Mouse (Mus musculus) forebrain, embryonic 15.5 days (tissue): ENCODE data around the gene Cnst. TPM values are rescaled to one million over a fixed set of nuclear protein-coding genes. Genes with fewer than 3 reads are reported as not detected.

ENCODE experiments used
- ATAC-seq: fragments of 200-750 bp; cut with Nextera tagmentation; replicated peaks from 2 replicates; pipeline ENCODE4 v1.8.0; 2017; ENCODE audit warnings: mild to moderate bottlenecking, moderate TSS enrichment, moderate library complexity
- H3K27ac ChIP-seq: fragments of 300-500 bp; sonication (generic); replicated peaks from 2 replicates; pipeline ENCODE4 v1.5.1; 2015; ENCODE audit warnings: mild to moderate bottlenecking, inconsistent platforms
- H3K27me3 ChIP-seq: fragments of 300-500 bp; sonication (generic); 2 replicates; pipeline ENCODE4 v1.6.1; 2015; ENCODE audit warnings: inconsistent platforms
- H3K36me3 ChIP-seq: fragments of 300-500 bp; sonication (generic); 2 replicates; pipeline ENCODE4 v1.6.1; 2015; ENCODE audit warnings: mild to moderate bottlenecking, inconsistent platforms
- H3K4me1 ChIP-seq: fragments of 300-500 bp; sonication (generic); 2 replicates; pipeline ENCODE4 v1.6.1; 2015; ENCODE audit warnings: inconsistent platforms
- H3K4me2 ChIP-seq: fragments of 300-500 bp; sonication (generic); replicated peaks from 2 replicates; pipeline ENCODE4 v1.6.1; 2015; ENCODE audit warnings: mild to moderate bottlenecking, inconsistent platforms
- H3K4me3 ChIP-seq: fragments of 300-500 bp; sonication (generic); 2 replicates; pipeline ENCODE4 v1.5.1; 2015; ENCODE audit warnings: mild to moderate bottlenecking, inconsistent platforms
- H3K9ac ChIP-seq: fragments of 300-500 bp; sonication (generic); replicated peaks from 2 replicates; pipeline ENCODE4 v1.6.1; 2015; ENCODE audit warnings: mild to moderate bottlenecking, inconsistent platforms
- H3K9me3 ChIP-seq: fragments of 300-500 bp; sonication (generic); 2 replicates; pipeline ENCODE4 v1.6.1; 2016; ENCODE audit warnings: inconsistent platforms
- WGBS: fragments of 180-500 bp; shearing (Covaris S2); methylation state at CpG from one replicate; pipeline ENCODE4 v1.1.7; 2015; ENCODE audit warnings: mixed read lengths; 5-methylcytosine and 5-hydroxymethylcytosine counted together
- polyA plus RNA-seq: library from polyadenylated mRNA; unstranded; fragments of >200 nt; fragmentation: Nextera tagmentation; extraction: Ambion mirVana; gene quantifications from 2 replicates; pipeline ENCODE4 v1.2.1, GENCODE M21; 2015

Gene Cnst
- polyA plus RNA-seq, 1 experiment from 2014 or later, result 32.1 TPM

GRCm38 (mm10) chr1:179582021-179582433 is 35.9 kb downstream of the Cnst start:
- Histone ChIP-seq H3K27me3 (no peaks in the 10 kb centered on the region), H3K9me3 (no peaks in the 10 kb centered on the region), H3K4me2 (no peak overlapping the region), H3K9ac (no peak overlapping the region), H3K4me3 (no peak overlapping the region), H3K36me3 (0 out of 2 replicates have a peak, but pooled peaks cover 2% of the 10 kb centered on the region), H3K27ac (peak overlapping the region; percentile 63), H3K4me1 (peaks cover 25% of the 10 kb centered on the region)
- ATAC-seq, result peak; percentile 74
- WGBS, result 62% methylated on average over 6 of the region's 6 CpGs

DNA sequence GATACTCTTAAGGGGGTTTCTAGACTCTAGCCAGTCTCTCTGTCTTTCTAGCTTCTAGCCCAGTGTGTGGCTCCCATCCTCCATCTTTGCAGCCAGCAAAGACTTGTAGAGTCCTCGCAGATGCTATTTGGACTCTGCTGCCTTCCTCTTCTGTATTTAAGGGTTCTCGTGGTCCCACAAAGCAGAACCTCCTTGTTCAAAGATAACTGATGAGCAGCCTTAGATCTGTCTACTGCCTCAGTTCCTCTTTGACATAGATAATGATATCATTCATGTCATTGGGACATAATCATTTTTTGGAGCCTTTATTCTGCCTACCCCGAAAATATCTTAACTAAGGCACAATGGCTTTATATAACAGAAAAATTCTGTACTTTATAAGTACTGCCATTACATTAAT is 36.9 kb downstream of the Cnst start:
- Histone ChIP-seq H3K4me1 (peaks cover 35% of the 10 kb centered on the region), H3K4me2 (no peak overlapping the region), H3K9me3 (no peaks in the 10 kb centered on the region), H3K36me3 (0 out of 2 replicates have a peak, but pooled peaks cover 2% of the 10 kb centered on the region), H3K27ac (no peak overlapping the region), H3K4me3 (no peak overlapping the region), H3K27me3 (no peaks in the 10 kb centered on the region), H3K9ac (no peak overlapping the region)
- WGBS, result 88% methylated on average over 3 of the region's 3 CpGs
- no peak for ATAC-seq

DNA sequence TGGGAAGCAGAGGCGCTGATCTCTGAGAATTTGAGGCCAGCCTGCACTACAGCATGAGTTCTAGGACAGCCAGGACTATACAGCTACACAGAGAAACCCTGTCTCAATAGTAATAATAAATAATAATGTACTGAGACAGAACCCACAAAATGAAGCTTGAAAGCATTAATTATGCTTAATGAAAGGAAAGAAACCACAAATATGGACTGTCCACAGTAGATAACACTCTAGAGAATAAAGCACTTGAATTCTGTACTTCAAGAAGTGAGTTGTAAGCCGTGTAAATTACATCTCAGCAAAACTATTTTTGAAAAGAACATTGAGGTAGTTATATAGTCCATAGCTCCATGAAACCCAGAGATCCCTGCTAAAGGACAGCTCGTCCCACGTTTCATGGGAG is 38.0 kb downstream of the Cnst start:
- no peaks in the 10 kb centered on the region for H3K9me3 ChIP-seq
- no peak overlapping the region for H3K9ac ChIP-seq
- H3K4me1 ChIP-seq, result peaks cover 41% of the 10 kb centered on the region
- H3K4me3 ChIP-seq, result no peak overlapping the region
- H3K27ac ChIP-seq, result no peak overlapping the region
- H3K4me2 ChIP-seq, result no peak overlapping the region
- WGBS, result 90% methylated on average over 4 of the region's 4 CpGs
- H3K36me3 ChIP-seq, result 0 out of 2 replicates have a peak, but pooled peaks cover 2% of the 10 kb centered on the region
- ATAC-seq, result no peak
- H3K27me3 ChIP-seq, result no peaks in the 10 kb centered on the region

- no peaks in the 10 kb centered on the region for H3K36me3 ChIP-seq
- H3K4me1 ChIP-seq, result peaks cover 42% of the 10 kb centered on the region
- H3K27me3 ChIP-seq, result no peaks in the 10 kb centered on the region
- H3K9me3 ChIP-seq, result no peaks in the 10 kb centered on the region
- 79% methylated on average over 8 of the region's 9 CpGs for WGBS
- H3K4me2 ChIP-seq, result no peak overlapping the region
- no peak overlapping the region for H3K4me3 ChIP-seq
- no peak overlapping the region for H3K27ac ChIP-seq
- no peak for ATAC-seq
- H3K9ac ChIP-seq, result no peak overlapping the region
Measured at GRCm38 (mm10) chr1:179585646-179586045, 39.5 kb downstream of the Cnst start.

DNA sequence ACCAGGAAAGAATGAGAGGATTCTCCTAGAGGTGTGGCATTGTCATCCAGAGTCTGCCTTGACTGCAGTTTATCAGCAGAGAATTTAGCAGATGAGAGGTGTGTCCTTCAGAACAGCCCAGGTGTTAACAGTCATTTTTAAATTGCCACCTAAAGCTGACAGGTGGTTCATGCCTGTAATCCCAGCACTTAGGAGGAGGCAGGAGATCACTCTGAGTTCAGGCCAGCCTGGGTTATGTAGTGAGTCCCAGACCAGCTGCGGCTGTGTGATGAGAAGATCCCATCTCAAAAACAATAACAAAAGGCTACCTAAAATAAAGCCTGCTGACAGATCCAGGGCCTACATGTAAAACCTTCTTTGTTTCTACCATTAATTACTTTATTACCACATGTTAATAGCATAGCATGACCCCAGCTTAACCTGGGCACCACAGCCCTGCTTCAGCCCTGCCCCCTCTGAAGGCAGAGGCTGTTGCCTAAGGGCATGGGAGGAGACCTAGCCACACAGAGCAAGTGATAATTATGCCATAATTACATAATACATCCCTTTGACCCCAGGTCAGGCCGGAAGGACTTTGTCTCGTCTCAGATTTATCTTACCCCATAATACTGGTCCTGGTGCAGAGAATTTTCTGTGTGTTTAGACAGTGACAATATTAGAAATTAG is 40.4 kb downstream of the Cnst start:
- 59% methylated on average over 3 of the region's 3 CpGs for whole genome bisulfite sequencing
- no peak for ATAC-seq

GRCm38 (mm10) chr1:179588230-179588629 is 42.1 kb downstream of the Cnst start:
- Histone ChIP-seq H3K27ac (peak overlapping the region; percentile 59), H3K9ac (no peak overlapping the region), H3K4me3 (no peak overlapping the region), H3K9me3 (no peaks in the 10 kb centered on the region), H3K4me2 (no peak overlapping the region), H3K27me3 (no peaks in the 10 kb centered on the region), H3K36me3 (peaks cover 7% of the 10 kb centered on the region; the same call in 1 of the 2 replicates), H3K4me1 (peaks cover 38% of the 10 kb centered on the region)
- ATAC-seq, result peak; percentile 71
- WGBS, result 50% methylated on average over 4 of the region's 4 CpGs

More for the DNA sequence above, 40.4 kb downstream of the Cnst start:
- no peak overlapping the region for H3K27ac ChIP-seq
- H3K4me3 ChIP-seq, result no peak overlapping the region
- no peaks in the 10 kb centered on the region for H3K9me3 ChIP-seq
- no peaks in the 10 kb centered on the region for H3K36me3 ChIP-seq
- no peak overlapping the region for H3K9ac ChIP-seq
- no peak overlapping the region for H3K4me2 ChIP-seq
- H3K4me1 ChIP-seq, result peaks cover 42% of the 10 kb centered on the region
- no peaks in the 10 kb centered on the region for H3K27me3 ChIP-seq

DNA sequence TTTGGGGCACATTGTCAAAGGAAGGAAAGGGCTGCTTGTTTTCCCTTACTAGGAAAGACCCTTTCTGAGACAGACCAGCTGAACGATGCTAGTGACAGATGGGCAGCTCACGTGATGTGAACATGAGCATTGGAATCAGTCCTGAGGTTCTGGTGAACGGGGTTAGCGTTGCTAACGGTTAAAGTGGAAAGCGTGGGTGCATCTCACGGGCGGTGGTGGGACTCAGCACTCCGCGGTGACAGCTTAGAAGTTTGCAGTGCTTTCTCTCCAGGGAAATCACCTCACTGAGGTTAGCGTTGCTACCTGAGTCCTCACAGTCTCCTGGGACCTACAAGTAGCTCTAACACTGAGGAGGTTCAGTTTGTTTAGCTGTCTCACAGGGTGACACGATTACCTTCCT is 45.5 kb downstream of the Cnst start:
- Histone ChIP-seq H3K9ac (no peak overlapping the region), H3K4me2 (no peak overlapping the region), H3K4me1 (peaks cover 33% of the 10 kb centered on the region), H3K27ac (peak overlapping the region; percentile 73), H3K36me3 (peaks cover 10% of the 10 kb centered on the region; the same call in 1 of the 2 replicates), H3K27me3 (no peaks in the 10 kb centered on the region), H3K9me3 (no peaks in the 10 kb centered on the region), H3K4me3 (no peak overlapping the region)
- WGBS, result 59% methylated on average over 12 of the region's 12 CpGs
- ATAC-seq, result peak; percentile 78

DNA sequence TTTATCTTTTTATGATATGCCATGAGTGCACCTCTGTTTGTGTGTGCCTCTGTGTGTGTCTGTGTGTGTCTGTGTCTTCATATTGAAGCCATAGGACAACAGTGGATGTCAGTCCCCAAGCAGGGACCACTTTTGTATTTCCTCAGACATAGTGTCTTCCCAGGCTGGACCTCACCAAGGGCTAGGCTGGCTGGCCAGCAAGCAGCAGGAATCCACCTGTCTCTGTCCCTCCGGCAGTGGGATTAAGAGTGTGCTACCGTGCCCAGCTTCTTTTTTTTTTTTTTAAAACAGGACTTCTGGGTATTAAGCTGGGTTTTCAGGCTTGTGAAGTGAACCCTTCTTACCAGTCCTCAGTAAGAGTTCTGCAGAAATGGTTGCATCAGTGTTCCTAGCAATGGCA is 46.0 kb downstream of the Cnst start:
- no peak overlapping the region for H3K4me3 ChIP-seq

GRCm38 (mm10) chr1:179592972-179593371 is 46.8 kb downstream of the Cnst start:
- no peak overlapping the region for H3K27ac ChIP-seq
- H3K4me2 ChIP-seq, result no peak overlapping the region
- no peaks in the 10 kb centered on the region for H3K27me3 ChIP-seq
- no peak overlapping the region for H3K9ac ChIP-seq
- WGBS, result 73% methylated on average over 7 of the region's 7 CpGs
- H3K4me3 ChIP-seq, result no peak overlapping the region
- H3K4me1 ChIP-seq, result peaks cover 20% of the 10 kb centered on the region
- H3K36me3 ChIP-seq, result peaks cover 10% of the 10 kb centered on the region; the same call in 1 of the 2 replicates
- no peak for ATAC-seq
- no peaks in the 10 kb centered on the region for H3K9me3 ChIP-seq

More for the DNA sequence above, 46.0 kb downstream of the Cnst start:
- WGBS, result 79% methylated on average over 2 of the region's 2 CpGs
- Histone ChIP-seq H3K9me3 (no peaks in the 10 kb centered on the region), H3K4me2 (no peak overlapping the region), H3K27ac (peak overlapping the region; percentile 73), H3K36me3 (peaks cover 10% of the 10 kb centered on the region; the same call in 1 of the 2 replicates), H3K4me1 (peaks cover 28% of the 10 kb centered on the region), H3K27me3 (no peaks in the 10 kb centered on the region), H3K9ac (no peak overlapping the region)
- no peak for ATAC-seq

DNA sequence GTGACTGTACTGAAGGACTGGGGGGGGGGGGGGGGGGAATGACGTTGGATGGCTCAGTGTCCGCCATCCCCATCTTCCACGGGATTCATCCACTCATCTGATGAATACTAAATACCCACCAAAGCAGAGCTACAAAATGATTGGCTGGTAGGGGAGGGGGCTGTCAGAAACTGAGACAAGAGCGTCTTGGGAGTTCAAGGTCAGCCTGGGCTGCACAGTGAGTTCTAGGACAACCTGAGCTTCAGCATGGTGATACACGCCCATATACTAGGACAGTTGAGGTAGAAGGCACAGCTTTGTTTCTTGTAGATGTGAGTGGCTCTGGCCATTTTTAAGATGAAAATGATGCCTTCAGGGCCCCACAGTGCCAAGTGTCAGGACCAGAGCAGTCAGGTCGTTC is 52.2 kb downstream of the Cnst start:
- H3K4me2 ChIP-seq, result no peak overlapping the region
- no peak for ATAC-seq
- H3K9me3 ChIP-seq, result no peaks in the 10 kb centered on the region
- H3K36me3 ChIP-seq, result peaks cover 1% of the 10 kb centered on the region; the same call in 1 of the 2 replicates
- no peak overlapping the region for H3K4me3 ChIP-seq
- no peaks in the 10 kb centered on the region for H3K4me1 ChIP-seq
- no peaks in the 10 kb centered on the region for H3K27me3 ChIP-seq
- 90% methylated on average over 6 of the region's 6 CpGs for WGBS
- H3K9ac ChIP-seq, result no peak overlapping the region
- no peak overlapping the region for H3K27ac ChIP-seq

- no peaks in the 10 kb centered on the region for H3K4me1 ChIP-seq
- no peak overlapping the region for H3K9ac ChIP-seq
- no peaks in the 10 kb centered on the region; the same call in 1 of the 2 replicates for H3K36me3 ChIP-seq
- H3K27ac ChIP-seq, result no peak overlapping the region
- H3K9me3 ChIP-seq, result no peaks in the 10 kb centered on the region
- WGBS, result 57% methylated on average over 3 of the region's 3 CpGs
- no peak for ATAC-seq
- no peak overlapping the region for H3K4me2 ChIP-seq
- H3K27me3 ChIP-seq, result no peaks in the 10 kb centered on the region
- no peak overlapping the region for H3K4me3 ChIP-seq
Measured at GRCm38 (mm10) chr1:179604526-179604925, 58.4 kb downstream of the Cnst start.

DNA sequence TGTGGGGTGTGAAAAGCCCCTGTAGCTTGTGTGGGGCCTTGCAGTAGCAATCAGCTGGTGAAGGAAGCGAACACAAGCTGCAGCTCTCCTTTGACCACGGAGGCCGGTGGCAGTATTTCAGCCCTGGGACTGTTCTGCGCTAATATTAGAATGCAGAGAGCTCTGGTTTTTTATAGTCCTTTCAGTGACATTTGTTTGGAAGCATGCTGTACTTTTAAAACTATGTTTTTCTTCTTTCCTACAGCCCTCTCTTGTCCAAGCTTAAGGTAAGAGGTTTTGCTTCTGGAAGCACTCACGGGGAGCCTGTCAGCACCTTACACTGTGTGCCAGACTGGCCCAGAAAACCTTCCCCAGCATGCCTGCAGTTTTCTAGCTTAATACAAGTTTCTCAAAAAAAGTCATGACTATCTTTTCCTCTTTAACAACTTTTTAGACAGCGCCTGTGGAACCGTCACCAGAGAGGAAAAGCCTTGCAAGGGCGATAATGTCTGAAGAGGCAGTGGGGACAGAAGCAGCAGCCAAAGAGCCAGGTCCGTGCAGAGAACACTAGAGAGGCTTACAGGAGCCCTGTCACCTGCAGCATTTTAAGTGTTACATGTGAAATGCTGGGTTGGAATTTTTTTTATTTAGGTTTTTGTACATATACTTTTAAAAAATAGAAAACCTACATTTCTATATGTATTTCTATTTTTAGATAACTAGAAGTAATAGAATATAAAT is 60.0 kb downstream of the Cnst start:
- ATAC-seq, result no peak
- Histone ChIP-seq H3K4me1 (no peaks in the 10 kb centered on the region), H3K4me3 (no peak overlapping the region), H3K4me2 (no peak overlapping the region), H3K9me3 (no peaks in the 10 kb centered on the region), H3K27me3 (no peaks in the 10 kb centered on the region), H3K9ac (no peak overlapping the region), H3K36me3 (peaks cover 11% of the 10 kb centered on the region), H3K27ac (no peak overlapping the region)
- WGBS, result 92% methylated on average over 9 of the region's 9 CpGs
